Mouse (Mus musculus): ENCODE measurements at regions not wholly inside any gene's neighbourhood (a gene's known extent, or its start where the extent isn't known, plus 50 kb on each side); places are given as distances from the start of the nearest gene placed in this dataset.
A peak's percentile ranks its signal among the peaks of the same experiment; 100 is the strongest.

GRCm38 (mm10) chr1:182690323-182690722, 58.7 kb downstream of the Ccdc185 start:
- no peak for DNase-seq
- intact Hi-C loops (cut with DNase I): no loop called here

- no peak for DNase-seq
- intact Hi-C loops (cut with DNase I): no loop called here
Measured at GRCm38 (mm10) chr1:182689741-182690140, 59.2 kb downstream of the Ccdc185 start.

- DNase-seq: no peak
- intact Hi-C loops (cut with DNase I): no loop called here
Measured at GRCm38 (mm10) chr1:182687146-182687545, 61.8 kb downstream of the Ccdc185 start.

- intact Hi-C loops (cut with DNase I): no loop called here
- DNase-seq: no peak
Measured at GRCm38 (mm10) chr1:182686231-182686630, 62.7 kb downstream of the Ccdc185 start.

- peak; percentile 31 to 54 for DNase-seq
- intact Hi-C loops (cut with DNase I): no loop called here
Measured at GRCm38 (mm10) chr1:182682591-182683252, 66.3 kb downstream of the Ccdc185 start.
